Mouse (Mus musculus): ENCODE results near the gene Kirrel3. TPM values are rescaled to one million over a fixed set of nuclear protein-coding genes. Genes with fewer than 3 reads are reported as not detected.

Kirrel3 gene
- polyA plus RNA-seq, 1 experiment from 2014 or later, result 25.9 TPM

- no peak for ATAC-seq (ENCODE audit: low read depth)
- no peak overlapping the region for H3K27ac ChIP-seq (replicated peaks)
- H3K4me1 ChIP-seq (replicated peaks), result no peaks in the 10 kb centered on the region
- H3K9me3 ChIP-seq, result no peaks in the 10 kb centered on the region
- no peak overlapping the region for H3K4me3 ChIP-seq
- H3K27me3 ChIP-seq, result no peaks in the 10 kb centered on the region
- H3K4me2 ChIP-seq, result no peak overlapping the region
- H3K36me3 ChIP-seq, result peaks cover 18% of the 10 kb centered on the region
- 88% methylated on average over 11 of the region's 11 CpGs for WGBS
- H3K9ac ChIP-seq, result no peak overlapping the region
Measured at GRCm38 (mm10) chr9:35055528-35056330, 570.0 kb downstream of the Kirrel3 start.

- Histone ChIP-seq H3K4me1 (replicated peaks) (no peaks in the 10 kb centered on the region), H3K27me3 (no peaks in the 10 kb centered on the region), H3K9me3 (no peaks in the 10 kb centered on the region), H3K9ac (no peak overlapping the region), H3K27ac (replicated peaks) (no peak overlapping the region), H3K4me3 (no peak overlapping the region), H3K36me3 (peaks cover 18% of the 10 kb centered on the region), H3K4me2 (no peak overlapping the region)
- WGBS, result 87% methylated on average over 3 of the region's 3 CpGs
- no peak for ATAC-seq (ENCODE audit: low read depth)
Measured at GRCm38 (mm10) chr9:35056611-35057010, 570.9 kb downstream of the Kirrel3 start.

GRCm38 (mm10) chr9:35057631-35058030 is 571.9 kb downstream of the Kirrel3 start:
- no peaks in the 10 kb centered on the region for H3K9me3 ChIP-seq
- no peak overlapping the region for H3K4me2 ChIP-seq
- H3K4me3 ChIP-seq, result no peak overlapping the region
- H3K4me1 ChIP-seq (replicated peaks), result no peaks in the 10 kb centered on the region
- ATAC-seq (ENCODE audit: low read depth), result no peak
- peaks cover 13% of the 10 kb centered on the region for H3K36me3 ChIP-seq
- no peak overlapping the region for H3K9ac ChIP-seq
- WGBS, result 93% methylated on average over 6 of the region's 6 CpGs
- no peak overlapping the region for H3K27ac ChIP-seq (replicated peaks)
- no peaks in the 10 kb centered on the region for H3K27me3 ChIP-seq

GRCm38 (mm10) chr9:35058186-35058585 is 572.5 kb downstream of the Kirrel3 start:
- Histone ChIP-seq H3K4me3 (no peak overlapping the region), H3K4me1 (replicated peaks) (no peaks in the 10 kb centered on the region), H3K27ac (replicated peaks) (no peak overlapping the region), H3K4me2 (no peak overlapping the region), H3K9me3 (no peaks in the 10 kb centered on the region), H3K9ac (no peak overlapping the region), H3K27me3 (no peaks in the 10 kb centered on the region), H3K36me3 (peaks cover 8% of the 10 kb centered on the region)
- ATAC-seq (ENCODE audit: low read depth), result no peak
- 91% methylated on average over 4 of the region's 4 CpGs for WGBS

- 88% methylated on average over 2 of the region's 2 CpGs for WGBS
Measured at GRCm38 (mm10) chr9:35058596-35059354, 573.1 kb downstream of the Kirrel3 start.

GRCm38 (mm10) chr9:35059881-35060280 is 574.2 kb downstream of the Kirrel3 start:
- Histone ChIP-seq H3K9me3 (no peaks in the 10 kb centered on the region), H3K9ac (no peak overlapping the region), H3K27ac (replicated peaks) (no peak overlapping the region), H3K4me1 (replicated peaks) (no peaks in the 10 kb centered on the region), H3K36me3 (no peaks in the 10 kb centered on the region), H3K4me3 (no peak overlapping the region), H3K27me3 (no peaks in the 10 kb centered on the region), H3K4me2 (no peak overlapping the region)
- ATAC-seq (ENCODE audit: low read depth), result no peak
- WGBS, result 97% methylated on average over 5 of the region's 5 CpGs

More at GRCm38 (mm10) chr9:35058596-35059354, 573.1 kb downstream of the Kirrel3 start:
- no peak overlapping the region for H3K4me2 ChIP-seq
- no peaks in the 10 kb centered on the region for H3K27me3 ChIP-seq
- no peaks in the 10 kb centered on the region for H3K9me3 ChIP-seq
- no peak for ATAC-seq (ENCODE audit: low read depth)
- H3K4me3 ChIP-seq, result no peak overlapping the region
- H3K36me3 ChIP-seq, result 0 out of 2 replicates have a peak, but pooled peaks cover 5% of the 10 kb centered on the region
- H3K4me1 ChIP-seq (replicated peaks), result no peaks in the 10 kb centered on the region
- no peak overlapping the region for H3K27ac ChIP-seq (replicated peaks)
- no peak overlapping the region for H3K9ac ChIP-seq

GRCm38 (mm10) chr9:35061446-35061845 is 575.8 kb downstream of the Kirrel3 start:
- Histone ChIP-seq H3K4me1 (replicated peaks) (no peaks in the 10 kb centered on the region), H3K4me2 (no peak overlapping the region), H3K27ac (replicated peaks) (no peak overlapping the region), H3K27me3 (no peaks in the 10 kb centered on the region), H3K4me3 (no peak overlapping the region), H3K9ac (no peak overlapping the region), H3K9me3 (no peaks in the 10 kb centered on the region), H3K36me3 (no peaks in the 10 kb centered on the region)
- WGBS, result 85% methylated on average over 2 of the region's 2 CpGs
- no peak for ATAC-seq (ENCODE audit: low read depth)
